Mouse (Mus musculus): ENCODE results near the gene Grrp1. TPM values are rescaled to one million over a fixed set of nuclear protein-coding genes. Genes with fewer than 3 reads are reported as not detected.

Grrp1 gene
- polyA plus RNA-seq (2012; rRNA removed; ENCODE audit: low replicate concordance): 10.0 and 24.9 TPM in 2 replicates

DNA sequence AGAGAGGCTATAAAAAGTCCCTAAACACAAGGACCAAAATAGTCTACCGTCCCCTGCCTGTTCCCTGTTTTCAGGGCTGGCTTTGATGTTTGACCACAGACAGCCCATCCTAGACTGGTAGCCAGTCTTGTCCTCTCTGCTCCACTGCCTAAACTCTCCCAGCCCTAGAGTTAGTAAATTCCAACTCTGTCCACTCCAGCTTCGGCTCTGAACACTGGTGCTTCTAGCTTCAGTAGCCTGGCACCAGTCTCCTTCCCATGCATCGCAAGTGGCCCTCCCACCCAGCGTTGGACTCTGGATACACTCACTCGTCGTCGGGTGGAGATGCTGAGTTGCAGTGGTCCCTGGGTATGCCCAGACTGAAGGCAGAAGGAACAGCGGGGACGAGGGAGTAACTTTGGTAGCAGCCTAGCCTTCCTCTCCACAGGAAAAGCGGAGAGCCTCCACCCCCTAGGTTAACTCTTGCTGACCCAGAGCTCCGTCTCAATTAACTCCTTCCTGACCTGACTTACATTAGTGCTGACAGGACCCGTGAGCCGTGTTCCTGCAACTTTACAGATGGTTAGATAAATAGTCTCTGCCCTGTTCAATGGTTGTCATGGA, at the start of gene Grrp1:
Grrp1 (minus strand) TSS at position 385 of the 603 bp plus-strand sequence.

DNA sequence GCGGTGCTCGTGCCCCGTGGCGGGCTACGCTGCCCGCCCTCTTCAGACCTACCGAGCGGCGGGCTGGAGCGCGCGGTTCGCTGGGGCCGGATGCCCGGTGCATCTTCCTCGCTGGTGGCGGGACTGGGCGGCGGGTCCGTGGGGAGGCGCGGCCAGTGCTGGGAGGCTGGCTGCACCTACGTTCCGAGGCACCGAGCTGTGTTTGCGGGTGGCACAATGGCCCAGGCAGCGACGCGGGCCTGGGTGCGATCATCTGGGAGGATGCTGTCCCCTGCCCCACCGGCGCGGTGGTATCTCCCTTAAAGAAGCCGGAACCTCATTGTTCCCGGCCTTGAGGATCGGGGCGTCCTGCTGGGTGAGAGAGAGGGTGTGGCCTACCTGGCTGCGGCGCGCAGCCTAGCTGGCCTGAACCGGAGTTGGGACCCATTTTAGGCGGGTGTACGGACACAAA, 33.7 kb upstream of the Grrp1 start, which contains the start of gene Pdik1l:
Pdik1l (minus strand) TSS at position 321 of the 451 bp plus-strand sequence.

DNA sequence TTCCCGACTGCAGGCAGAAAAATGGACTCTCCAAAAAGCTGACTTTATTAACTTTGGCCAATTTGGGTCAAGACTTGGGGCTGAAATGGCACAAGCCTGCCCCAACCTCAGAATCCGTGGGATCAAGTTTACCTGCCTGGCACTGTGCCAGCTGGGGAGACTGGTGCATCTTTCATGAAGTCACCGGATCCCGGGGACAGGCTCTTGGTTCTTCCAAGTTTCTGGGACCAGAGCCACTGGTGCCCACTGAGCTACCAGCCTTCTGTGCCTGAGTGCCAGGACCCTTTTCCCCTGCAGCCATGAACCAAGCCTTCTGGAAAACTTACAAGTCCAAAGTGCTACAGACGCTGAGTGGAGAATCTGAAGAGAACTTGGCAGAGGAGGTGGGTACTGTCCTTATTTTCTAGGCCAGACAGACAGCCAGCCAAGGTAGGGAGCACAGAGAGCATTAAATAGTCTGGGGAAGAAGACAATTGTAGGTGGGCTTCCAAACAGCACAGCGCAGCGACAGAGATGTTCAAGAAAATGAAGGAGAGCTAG, 7.1 kb downstream of the Grrp1 start, which contains the start of gene Gm30191:
Gm30191 (plus strand) TSS at position 217 of the 540 bp plus-strand sequence.

DNA sequence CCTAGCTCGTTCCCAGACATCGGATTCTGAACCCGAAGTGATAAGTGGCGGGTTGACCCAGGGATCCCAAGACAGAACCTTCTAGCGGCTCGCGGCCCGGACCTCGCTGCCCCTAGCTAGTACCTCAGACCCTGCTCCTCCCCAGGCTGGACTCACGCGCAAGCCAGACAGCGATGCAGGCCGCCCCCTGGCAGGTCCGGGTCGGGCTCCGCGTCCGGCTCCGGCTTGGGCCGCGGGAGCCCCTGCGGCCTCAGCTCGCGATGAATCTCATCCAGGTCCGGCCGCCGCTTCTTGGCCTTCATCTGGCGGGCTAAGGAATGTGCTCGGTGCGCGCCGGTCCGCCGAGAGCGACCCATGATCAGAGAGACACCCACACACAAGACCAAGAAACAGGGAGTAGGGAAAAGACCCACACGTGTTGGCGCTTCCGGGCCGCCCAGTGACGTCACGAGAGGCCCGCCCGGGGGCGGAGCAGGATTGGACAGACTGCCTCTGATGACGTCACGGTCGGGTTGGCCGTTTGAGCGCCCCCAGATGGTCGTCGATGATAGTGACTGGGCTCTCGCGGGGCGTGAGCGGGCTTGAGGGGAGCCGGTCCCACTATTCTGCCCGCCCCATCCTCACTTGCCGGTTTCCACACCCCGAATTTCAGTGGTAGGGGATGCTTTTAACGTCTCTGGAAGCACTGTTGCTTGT, 8.6 kb downstream of the Grrp1 start, which contains the start of gene Zfp593:
Zfp593 (minus strand) TSS at position 445 of the 696 bp plus-strand sequence.

DNA sequence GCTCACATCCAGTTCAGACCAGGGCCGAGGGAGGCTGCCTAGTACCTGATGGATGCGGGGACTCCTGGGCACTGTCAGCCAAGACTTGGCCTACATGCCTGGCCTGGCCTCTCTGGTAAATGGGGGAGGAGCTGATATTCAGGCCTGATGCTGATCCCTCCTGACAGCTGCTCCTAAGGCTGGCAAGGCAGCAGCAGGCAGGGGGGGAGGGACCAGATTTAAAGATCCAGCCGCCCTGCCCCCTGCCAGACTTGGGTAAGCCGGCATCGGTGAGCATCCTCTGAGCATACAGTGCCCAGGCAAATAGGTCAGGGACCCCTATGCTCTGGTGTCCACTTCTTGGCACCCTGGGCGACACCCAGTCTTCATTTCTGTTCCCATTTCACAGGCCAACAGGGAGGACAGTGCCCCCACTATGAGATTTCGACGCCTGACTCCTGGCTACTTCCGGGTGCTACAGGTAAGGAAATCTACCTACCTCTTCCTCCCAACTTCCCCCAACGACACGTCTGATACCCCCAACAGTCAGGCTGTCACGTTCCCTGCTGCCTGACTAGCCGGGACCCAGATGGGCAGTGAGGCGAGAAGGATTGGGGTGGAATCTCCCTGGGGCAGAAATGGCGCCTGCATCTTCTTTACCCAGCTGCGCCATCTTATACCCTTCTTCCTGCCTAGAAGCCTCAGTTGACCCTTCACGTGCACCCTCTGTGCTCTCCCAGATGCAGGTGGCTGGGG, 10.2 kb downstream of the Grrp1 start, which contains the start of gene E130218I03Rik:
E130218I03Rik (plus strand) TSS at position 147 of the 735 bp plus-strand sequence.

DNA sequence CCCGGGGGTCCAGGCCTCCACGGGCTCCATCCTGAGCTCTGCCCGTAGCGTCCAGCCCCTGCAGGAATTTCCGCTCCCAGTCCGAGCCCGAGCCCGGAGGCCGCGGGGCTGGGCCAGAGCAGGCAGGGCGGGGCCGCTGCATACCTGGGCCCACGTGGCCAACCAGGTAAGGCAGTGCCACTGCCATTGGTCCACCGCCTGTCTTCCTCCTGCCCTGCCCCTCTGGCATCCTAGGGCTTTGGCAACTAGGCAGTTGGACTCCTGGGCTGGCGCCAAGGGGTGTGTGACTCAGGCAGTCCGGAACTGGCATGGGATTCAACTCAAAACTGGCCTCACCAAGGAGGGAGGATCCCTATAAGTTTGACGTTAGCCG, 15.6 kb downstream of the Grrp1 start, which contains the start of gene Cnksr1:
Cnksr1 (minus strand) TSS at position 121 of the 373 bp plus-strand sequence.

DNA sequence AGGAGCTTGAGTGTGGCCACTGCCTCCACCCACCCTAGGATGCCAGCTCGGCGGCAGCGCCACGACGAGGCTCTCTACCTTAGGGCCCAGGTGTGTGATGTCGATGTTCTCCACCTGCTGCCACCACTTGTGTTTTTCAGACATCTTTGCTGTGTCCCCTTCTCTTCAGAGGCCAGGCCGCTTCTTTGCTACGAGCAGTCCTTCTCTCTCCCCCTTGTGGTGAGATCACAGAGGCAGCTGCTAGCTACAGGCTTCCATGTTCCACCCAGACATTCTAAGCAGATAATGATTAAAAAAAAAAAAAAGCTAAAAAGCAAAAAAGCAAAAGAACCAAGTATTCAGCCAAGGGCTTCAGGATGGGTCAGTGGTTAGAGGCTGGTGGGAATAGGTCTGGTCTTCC, 26.7 kb downstream of the Grrp1 start, which contains the start of gene Catsper4:
Catsper4 (minus strand) TSS at position 190 of the 400 bp plus-strand sequence.

DNA sequence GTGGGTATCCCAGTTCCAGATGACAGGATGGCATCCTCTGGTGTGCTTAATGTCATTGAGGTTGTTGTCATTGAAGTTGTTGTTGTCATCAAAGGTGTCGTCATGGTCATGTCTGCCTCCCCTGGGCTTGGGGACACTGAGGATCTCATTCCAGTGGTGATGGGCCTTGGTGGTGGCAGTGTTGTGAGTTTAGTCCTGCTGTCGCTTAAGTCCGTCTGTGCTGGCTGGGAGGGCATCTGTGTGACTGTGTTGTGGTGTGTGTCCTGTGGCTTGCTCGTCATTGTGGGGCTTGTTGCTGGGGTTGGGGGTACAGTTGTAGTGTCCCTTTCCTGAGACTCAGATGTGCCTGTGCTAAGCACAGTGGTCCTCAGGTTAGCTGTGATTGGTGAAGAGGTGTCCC, 51.0 kb downstream of the Grrp1 start, which contains the start of gene Gm7534:
Gm7534 (minus strand) TSS at position 101 of the 400 bp plus-strand sequence.

Other genes starting within 250 kb of the Grrp1 start
- not detected in 2 replicates for gene Lin28a, start 235.3 kb downstream of the Grrp1 start, polyA plus RNA-seq (2012; rRNA removed; ENCODE audit: low replicate concordance)
- gene Zfp683, start 200.3 kb downstream of the Grrp1 start, polyA plus RNA-seq (2012; rRNA removed; ENCODE audit: low replicate concordance): 0.36 and 0.60 TPM in 2 replicates
- 40.9 and 73.8 TPM in 2 replicates for gene Crybg2, start 193.3 kb downstream of the Grrp1 start, polyA plus RNA-seq (2012; rRNA removed; ENCODE audit: low replicate concordance)
- gene Cd52, start 159.0 kb downstream of the Grrp1 start, polyA plus RNA-seq (2012; rRNA removed; ENCODE audit: low replicate concordance): 25.1 and 27.9 TPM in 2 replicates
- 3.1 and 8.2 TPM in 2 replicates for gene Ubxn11, start 151.5 kb downstream of the Grrp1 start, polyA plus RNA-seq (2012; rRNA removed; ENCODE audit: low replicate concordance)
- gene Sh3bgrl3, start 125.3 kb downstream of the Grrp1 start, polyA plus RNA-seq (2012; rRNA removed; ENCODE audit: low replicate concordance): 516 and 587 TPM in 2 replicates
- gene Cep85, start 67.0 kb downstream of the Grrp1 start, polyA plus RNA-seq (2012; rRNA removed; ENCODE audit: low replicate concordance): 16.8 and 19.5 TPM in 2 replicates
- gene Gm7534, start 51.1 kb downstream of the Grrp1 start, polyA plus RNA-seq (2012; rRNA removed; ENCODE audit: low replicate concordance): not detected in 2 replicates
- 0.39 and 0.69 TPM in 2 replicates for gene Catsper4, start 26.7 kb downstream of the Grrp1 start, polyA plus RNA-seq (2012; rRNA removed; ENCODE audit: low replicate concordance)
- 19.5 and 29.0 TPM in 2 replicates for gene Cnksr1, start 15.7 kb downstream of the Grrp1 start, polyA plus RNA-seq (2012; rRNA removed; ENCODE audit: low replicate concordance)
- gene E130218I03Rik, start 10.4 kb downstream of the Grrp1 start, polyA plus RNA-seq (2012; rRNA removed; ENCODE audit: low replicate concordance): not detected in 2 replicates
- 7.0 TPM in 2 replicates for gene Zfp593, start 8.5 kb downstream of the Grrp1 start, polyA plus RNA-seq (2012; rRNA removed; ENCODE audit: low replicate concordance)
- gene Gm30191, start 7.2 kb downstream of the Grrp1 start, polyA plus RNA-seq (2012; rRNA removed; ENCODE audit: low replicate concordance): not detected in 2 replicates
- gene Pdik1l, start 33.8 kb upstream of the Grrp1 start, polyA plus RNA-seq (2012; rRNA removed; ENCODE audit: low replicate concordance): 1.0 and 1.3 TPM in 2 replicates
- gene Trim63, start 61.0 kb upstream of the Grrp1 start, polyA plus RNA-seq (2012; rRNA removed; ENCODE audit: low replicate concordance): 0.14 and 0.34 TPM in 2 replicates
- gene Slc30a2, start 89.1 kb upstream of the Grrp1 start, polyA plus RNA-seq (2012; rRNA removed; ENCODE audit: low replicate concordance): 25.2 and 83.4 TPM in 2 replicates
- gene Extl1, start 129.7 kb upstream of the Grrp1 start, polyA plus RNA-seq (2012; rRNA removed; ENCODE audit: low replicate concordance): 0.88 and 2.1 TPM in 2 replicates
- gene Pafah2, start 142.2 kb upstream of the Grrp1 start, polyA plus RNA-seq (2012; rRNA removed; ENCODE audit: low replicate concordance): 30.2 and 36.9 TPM in 2 replicates
- gene Stmn1, start 214.2 kb upstream of the Grrp1 start, polyA plus RNA-seq (2012; rRNA removed; ENCODE audit: low replicate concordance): 7.6 and 10.1 TPM in 2 replicates
- 63.7 and 135 TPM in 2 replicates for gene Paqr7, start 242.6 kb upstream of the Grrp1 start, polyA plus RNA-seq (2012; rRNA removed; ENCODE audit: low replicate concordance)